Mouse (Mus musculus) forebrain, embryonic 11.5 days (tissue): ENCODE measurements around the gene Aldh5a1. TPM values are rescaled to one million over a fixed set of nuclear protein-coding genes. Genes with fewer than 3 reads are reported as not detected.

Experiments used
- ATAC-seq: fragments of 200-750 bp; cut with Nextera tagmentation; replicated peaks from 2 replicates; pipeline ENCODE4 v1.8.0; 2017; ENCODE audit warnings: moderate TSS enrichment; ENCODE audit not compliant: low FRiP score
- DNase-seq: peaks from one replicate; pipeline ENCODE4 v3.0.0-alpha.2; 2017; ENCODE audit warnings: low spot score
- H3K27ac ChIP-seq: fragments of 300-500 bp; sonication (generic); 2 replicates; pipeline ENCODE4 v1.5.1; 2014; ENCODE audit warnings: low read depth, low read length
- H3K27me3 ChIP-seq: fragments of 300-500 bp; sonication (generic); 2 replicates; pipeline ENCODE4 v1.6.1; 2014; ENCODE audit warnings: mild to moderate bottlenecking, low read length, mixed read lengths; ENCODE audit not compliant: control insufficient read depth, insufficient read depth
- H3K36me3 ChIP-seq: fragments of 300-500 bp; sonication (generic); 2 replicates; pipeline ENCODE4 v1.6.1; 2014; ENCODE audit warnings: mild to moderate bottlenecking, low read length, moderate library complexity, mixed read lengths; ENCODE audit not compliant: control insufficient read depth, insufficient read depth
- H3K4me1 ChIP-seq: fragments of 300-500 bp; sonication (generic); replicated peaks from 2 replicates; pipeline ENCODE4 v1.6.1; 2014; ENCODE audit warnings: low read length, mixed read lengths; ENCODE audit not compliant: control insufficient read depth, insufficient read depth
- H3K4me2 ChIP-seq: fragments of 300-500 bp; sonication (generic); 2 replicates; pipeline ENCODE4 v1.6.1; 2014; ENCODE audit warnings: low read depth, mild to moderate bottlenecking, low read length, moderate library complexity, mixed read lengths; ENCODE audit not compliant: severe bottlenecking
- H3K4me3 ChIP-seq: fragments of 300-500 bp; sonication (generic); 2 replicates; pipeline ENCODE4 v1.5.1; 2014; ENCODE audit warnings: low read depth, low read length
- H3K9ac ChIP-seq: fragments of 300-500 bp; sonication (generic); 2 replicates; pipeline ENCODE4 v1.6.1; 2014; ENCODE audit warnings: low read length
- H3K9me3 ChIP-seq: fragments of 300-500 bp; sonication (generic); 2 replicates; pipeline ENCODE4 v1.6.1; 2016; ENCODE audit warnings: low read length, mixed read lengths; ENCODE audit not compliant: control insufficient read depth
- WGBS: fragments of 180-500 bp; shearing (Covaris S2); extraction: QIAGEN DNeasy Blood & Tissue Kit; methylation state at CpG from one replicate; pipeline ENCODE4 v1.1.7; 2014; 5-methylcytosine and 5-hydroxymethylcytosine counted together
- polyA plus RNA-seq: library from polyadenylated mRNA; unstranded; fragments of >200 nt; fragmentation: Nextera tagmentation; extraction: Ambion mirVana; gene quantifications from 2 replicates; pipeline ENCODE4 v1.2.1, GENCODE M21; 2014

Gene Aldh5a1
- polyA plus RNA-seq, 1 experiment from 2014 or later: 10.5 TPM

DNA sequence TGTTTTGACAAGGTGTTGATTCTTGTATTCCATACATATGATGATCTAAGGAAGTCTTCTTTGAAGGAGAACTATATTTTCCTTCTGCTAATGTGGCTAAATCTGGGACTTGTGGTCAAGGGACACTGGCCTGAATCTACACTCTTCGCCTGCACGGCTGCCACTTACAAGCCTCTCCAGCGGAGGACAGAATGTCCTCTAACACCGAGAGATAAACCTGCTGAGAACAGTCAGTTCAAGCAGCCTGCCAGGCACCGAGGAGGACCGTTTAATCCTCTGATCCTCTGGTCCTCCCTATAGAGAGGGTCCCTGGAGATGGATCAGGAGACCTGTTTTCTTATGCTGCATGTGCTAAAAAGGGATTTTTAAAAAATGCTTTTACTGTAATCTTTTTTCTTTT is 34.0 kb downstream of the Aldh5a1 start:
- no peak overlapping the region for H3K9ac ChIP-seq
- no peak overlapping the region for H3K4me3 ChIP-seq
- 81% methylated on average over 6 of the region's 6 CpGs for WGBS
- H3K36me3 ChIP-seq: no peaks in the 10 kb centered on the region
- ATAC-seq (no peak), DNase-seq (peak; percentile 35)
- H3K4me1 ChIP-seq: no peaks in the 10 kb centered on the region
- no peaks in the 10 kb centered on the region for H3K9me3 ChIP-seq
- H3K27ac ChIP-seq: no peak overlapping the region
- H3K27me3 ChIP-seq: no peaks in the 10 kb centered on the region
- H3K4me2 ChIP-seq: no peak overlapping the region

- no peaks in the 10 kb centered on the region for H3K36me3 ChIP-seq
- no peak overlapping the region for H3K4me3 ChIP-seq
- no peak overlapping the region for H3K4me2 ChIP-seq
- no peaks in the 10 kb centered on the region for H3K9me3 ChIP-seq
- DNase-seq (no peak), ATAC-seq (no peak)
- no peak overlapping the region for H3K27ac ChIP-seq
- H3K4me1 ChIP-seq: no peaks in the 10 kb centered on the region
- H3K27me3 ChIP-seq: no peaks in the 10 kb centered on the region
- 84% methylated on average over 2 of the region's 2 CpGs for WGBS
- no peak overlapping the region for H3K9ac ChIP-seq
Measured at GRCm38 (mm10) chr13:24901916-24902315, 35.5 kb downstream of the Aldh5a1 start.

GRCm38 (mm10) chr13:24893880-24894279 is 43.6 kb downstream of the Aldh5a1 start:
- H3K27me3 ChIP-seq: no peaks in the 10 kb centered on the region
- WGBS: 79% methylated on average over 2 of the region's 2 CpGs
- H3K4me1 ChIP-seq: no peaks in the 10 kb centered on the region
- no peak overlapping the region for H3K9ac ChIP-seq
- no peak for ATAC-seq
- no peak overlapping the region for H3K27ac ChIP-seq
- H3K4me3 ChIP-seq: no peak overlapping the region
- no peaks in the 10 kb centered on the region for H3K36me3 ChIP-seq
- H3K4me2 ChIP-seq: no peak overlapping the region
- peak; percentile 43 for DNase-seq
- no peaks in the 10 kb centered on the region for H3K9me3 ChIP-seq

DNA sequence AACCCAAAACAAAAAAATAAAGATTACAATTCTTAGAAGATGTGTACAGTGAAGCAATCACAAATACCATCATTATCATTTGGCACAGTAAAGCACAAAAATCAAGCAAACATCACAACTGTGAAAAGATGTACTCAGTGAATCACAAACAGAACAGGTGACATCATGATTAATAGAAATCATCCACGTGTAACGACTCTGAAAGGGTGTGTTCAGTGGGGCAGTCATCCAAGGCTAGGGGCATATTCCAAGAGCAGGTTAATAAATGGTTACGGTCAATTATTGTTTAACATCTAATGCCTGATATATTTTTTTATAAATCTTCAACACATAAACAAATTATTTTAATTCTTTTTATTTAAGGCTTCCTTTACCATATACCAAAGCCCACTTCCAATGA is 44.9 kb downstream of the Aldh5a1 start:
- H3K36me3 ChIP-seq: no peaks in the 10 kb centered on the region
- H3K27me3 ChIP-seq: no peaks in the 10 kb centered on the region
- WGBS: 91% methylated on average over 3 of the region's 3 CpGs
- ATAC-seq (no peak), DNase-seq (no peak)
- no peak overlapping the region for H3K9ac ChIP-seq
- no peaks in the 10 kb centered on the region for H3K4me1 ChIP-seq
- no peak overlapping the region for H3K27ac ChIP-seq
- no peaks in the 10 kb centered on the region for H3K9me3 ChIP-seq
- H3K4me3 ChIP-seq: no peak overlapping the region
- H3K4me2 ChIP-seq: no peak overlapping the region

- Histone ChIP-seq H3K27ac (no peak overlapping the region), H3K27me3 (no peaks in the 10 kb centered on the region), H3K36me3 (no peaks in the 10 kb centered on the region), H3K9me3 (no peaks in the 10 kb centered on the region), H3K9ac (no peak overlapping the region), H3K4me1 (no peaks in the 10 kb centered on the region), H3K4me2 (no peak overlapping the region), H3K4me3 (no peak overlapping the region)
- WGBS: 84% methylated on average over 1 of the region's 1 CpGs
- DNase-seq (no peak), ATAC-seq (no peak)
Measured at GRCm38 (mm10) chr13:24889554-24889953, 47.9 kb downstream of the Aldh5a1 start.

GRCm38 (mm10) chr13:24882411-24882810 is 55.0 kb downstream of the Aldh5a1 start:
- no peak overlapping the region for H3K9ac ChIP-seq
- no peak overlapping the region for H3K4me3 ChIP-seq
- H3K27me3 ChIP-seq: no peaks in the 10 kb centered on the region
- 92% methylated on average over 6 of the region's 6 CpGs for WGBS
- no peaks in the 10 kb centered on the region for H3K36me3 ChIP-seq
- H3K27ac ChIP-seq: no peak overlapping the region
- H3K9me3 ChIP-seq: no peaks in the 10 kb centered on the region
- no peaks in the 10 kb centered on the region for H3K4me1 ChIP-seq
- H3K4me2 ChIP-seq: no peak overlapping the region
- no peak for ATAC-seq
- peak; percentile 31 for DNase-seq

DNA sequence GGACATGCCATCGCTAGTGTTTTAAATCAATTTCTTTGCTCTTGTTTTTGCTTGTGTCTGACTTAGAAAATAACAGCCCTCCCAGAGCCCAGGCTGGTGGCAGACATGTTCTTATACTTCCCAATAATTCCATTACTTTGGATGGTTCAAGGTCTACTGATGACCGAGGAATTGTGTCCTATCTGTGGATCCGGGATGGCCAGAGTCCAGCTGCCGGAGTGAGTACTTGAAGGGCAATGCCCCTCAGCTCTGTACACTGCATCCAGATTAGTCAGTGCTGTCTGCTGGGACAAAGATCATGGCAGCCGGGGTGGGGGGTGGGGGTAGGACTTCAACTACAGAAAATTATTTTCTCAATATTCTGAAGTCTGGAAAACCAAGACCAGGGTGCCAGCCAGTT is 56.8 kb downstream of the Aldh5a1 start:
- Histone ChIP-seq H3K9ac (no peak overlapping the region), H3K4me3 (no peak overlapping the region), H3K9me3 (no peaks in the 10 kb centered on the region), H3K36me3 (no peaks in the 10 kb centered on the region), H3K4me2 (no peak overlapping the region), H3K27ac (no peak overlapping the region), H3K4me1 (no peaks in the 10 kb centered on the region), H3K27me3 (no peaks in the 10 kb centered on the region)
- DNase-seq (no peak), ATAC-seq (no peak)
- WGBS: 97% methylated on average over 5 of the region's 5 CpGs

DNA sequence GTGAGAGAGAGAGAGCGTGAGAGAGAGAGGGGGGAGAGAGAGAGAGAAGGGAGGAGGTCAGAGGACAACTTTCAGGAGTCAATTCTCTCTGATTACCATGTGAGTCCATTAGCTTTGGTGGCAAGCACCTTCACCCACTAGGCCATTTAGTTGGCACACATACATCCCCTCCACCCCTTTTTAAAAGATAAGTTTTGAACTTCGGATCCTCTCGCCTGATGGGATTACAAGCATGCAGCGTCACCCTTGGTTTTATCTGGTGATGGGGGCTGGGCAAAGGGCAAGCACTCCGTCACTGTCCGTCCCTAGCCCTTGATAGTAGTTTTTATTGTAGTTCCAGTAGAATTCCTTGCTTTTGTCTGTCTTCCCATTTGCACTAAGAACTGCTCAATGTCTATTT is 57.3 kb downstream of the Aldh5a1 start:
- H3K9me3 ChIP-seq: no peaks in the 10 kb centered on the region
- no peaks in the 10 kb centered on the region for H3K4me1 ChIP-seq
- H3K27me3 ChIP-seq: no peaks in the 10 kb centered on the region
- no peak overlapping the region for H3K27ac ChIP-seq
- H3K36me3 ChIP-seq: no peaks in the 10 kb centered on the region
- no peak for ATAC-seq
- H3K4me2 ChIP-seq: no peak overlapping the region
- H3K4me3 ChIP-seq: no peak overlapping the region
- no peak overlapping the region for H3K9ac ChIP-seq
- no peak for DNase-seq
- 88% methylated on average over 6 of the region's 6 CpGs for WGBS

DNA sequence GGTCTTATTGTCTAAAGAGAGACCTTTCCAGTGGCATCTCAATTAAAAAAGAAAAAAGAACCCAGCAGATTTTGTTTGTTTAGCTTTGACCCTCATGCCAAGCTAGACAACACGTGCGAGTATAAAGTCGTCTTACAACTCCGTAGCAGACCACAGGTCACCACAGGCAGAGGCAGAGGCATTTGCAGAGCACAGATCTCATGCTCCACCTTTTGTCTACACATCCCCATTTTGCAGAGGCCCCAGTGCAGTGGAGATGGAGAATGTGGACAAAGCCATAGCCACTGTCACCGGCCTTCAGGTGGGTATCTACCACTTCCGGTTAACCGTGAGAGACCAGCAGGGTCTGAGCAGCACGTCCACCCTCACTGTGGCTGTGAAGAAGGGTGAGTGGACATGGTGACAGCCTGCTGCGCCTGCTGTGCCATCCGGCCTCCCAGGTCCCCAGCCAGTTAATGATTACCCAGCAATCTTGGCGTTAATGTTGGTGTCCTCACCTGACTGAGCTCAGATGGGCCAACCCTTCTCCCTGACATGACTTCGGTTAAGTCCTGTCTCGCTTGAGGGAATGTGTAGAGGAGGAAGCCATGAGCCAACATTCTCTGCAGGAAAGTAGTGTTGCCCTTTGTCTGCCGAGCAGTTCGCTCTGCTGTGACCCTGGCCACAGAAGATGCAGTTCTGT is 58.0 kb downstream of the Aldh5a1 start:
- no peak overlapping the region for H3K9ac ChIP-seq

More for the DNA sequence above, 58.0 kb downstream of the Aldh5a1 start:
- Histone ChIP-seq H3K27me3 (no peaks in the 10 kb centered on the region), H3K36me3 (no peaks in the 10 kb centered on the region), H3K4me3 (no peak overlapping the region), H3K9me3 (no peaks in the 10 kb centered on the region), H3K4me1 (no peaks in the 10 kb centered on the region), H3K27ac (no peak overlapping the region), H3K4me2 (no peak overlapping the region)
- DNase-seq (no peak), ATAC-seq (no peak)
- WGBS: 92% methylated on average over 15 of the region's 15 CpGs
